Mouse (Mus musculus) CD8-positive naive resting alpha-beta T cell, adult 2 months (primary cell): Measurements from ENCODE around the gene Cypt15.
"Not testable (repeated sequence)": the region's sequence is repeated elsewhere in the genome, so short reads cannot be mapped to it uniquely, and the experiment has no call there.

Experiments used
- DNase-seq, 2 experiments: peaks; one replicate each; pipeline ENCODE4 v3.0.0; 2022; ENCODE audit warnings: low read depth in 2 of 2, low spot score in 2 of 2

Cypt15 gene

DNA sequence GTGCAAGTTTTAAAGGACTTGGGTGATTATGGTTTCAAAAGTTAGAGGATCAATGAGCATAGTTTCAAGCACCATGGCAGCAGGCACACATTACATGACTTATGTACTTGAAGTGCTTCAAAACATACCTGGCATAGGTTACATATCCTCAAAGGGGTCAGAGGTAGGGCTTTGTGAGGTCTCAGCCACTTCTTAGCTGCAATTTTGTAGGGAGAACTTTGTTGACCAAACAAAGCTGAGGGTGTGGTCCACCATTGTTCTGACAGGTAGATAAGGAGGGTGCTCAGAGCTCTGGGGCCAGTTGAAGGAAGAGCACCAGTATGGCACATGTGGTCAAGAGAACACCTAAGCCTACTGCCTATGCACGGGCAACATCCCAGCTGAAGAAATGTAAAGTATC lies at the start of gene Cypt15:
Gene Cypt15 (plus strand): TSS at position 301 of the 400 bp plus-strand sequence.
- DNase-seq = not testable (repeated sequence)

- no peak for DNase-seq
Measured at GRCm38 (mm10) chrX:39370932-39371331, 24.9 kb downstream of the Cypt15 start.

- no peak for DNase-seq
Measured at GRCm38 (mm10) chrX:39378830-39379229, 32.8 kb downstream of the Cypt15 start.

DNA sequence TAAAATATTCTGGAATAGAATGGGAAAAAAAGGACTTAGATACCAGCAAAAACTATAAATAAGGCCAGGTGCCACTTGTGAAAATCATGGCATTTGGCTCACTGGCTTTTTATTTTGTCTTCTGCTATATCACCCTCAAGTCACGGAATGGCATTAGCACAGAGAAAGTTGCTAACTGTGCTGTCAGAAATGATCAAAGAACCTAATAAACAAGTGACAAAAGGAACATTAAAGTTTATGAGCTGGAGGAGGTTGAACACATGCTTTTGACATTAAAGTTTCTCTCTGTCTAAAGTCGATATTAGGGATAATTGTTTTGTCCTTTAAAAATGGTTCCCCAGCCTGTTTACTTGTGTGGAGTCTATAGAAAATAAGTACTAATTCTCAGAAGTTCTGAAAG lies 37.7 kb downstream of the Cypt15 start:
- no peak for DNase-seq
